Mouse (Mus musculus) induced T-regulatory cell, adult 2 months (primary cell): ENCODE results near the gene Ngp.
A peak's percentile ranks its signal among the peaks of the same experiment; 100 is the strongest.
"Not testable (repeated sequence)": the region's sequence is repeated elsewhere in the genome, so short reads cannot be mapped to it uniquely, and the experiment has no call there.

ENCODE experiments used
- DNase-seq: peaks from one replicate; pipeline ENCODE4 v3.0.0-alpha.2; 2012; ENCODE audit warnings: low read depth

The Ngp gene

GRCm38 (mm10) chr9:110419511-110420112, at the start of gene Ngp:
Ngp (plus strand) TSS chr9:110419747.
- no peak for DNase-seq

GRCm38 (mm10) chr9:110369860-110370259, 49.7 kb upstream of the Ngp start:
- no peak for DNase-seq

- no peak for DNase-seq
These were observed 45.7 kb upstream of the Ngp start for GRCm38 (mm10) chr9:110373871-110374270.

- no peak for DNase-seq
These were observed 43.9 kb upstream of the Ngp start for GRCm38 (mm10) chr9:110375668-110376067.

GRCm38 (mm10) chr9:110377655-110378054, 41.9 kb upstream of the Ngp start:
- DNase-seq, result not testable (repeated sequence)

GRCm38 (mm10) chr9:110379361-110379760, 40.2 kb upstream of the Ngp start:
- no peak for DNase-seq

GRCm38 (mm10) chr9:110380662-110381061, 38.9 kb upstream of the Ngp start:
- DNase-seq, result no peak

GRCm38 (mm10) chr9:110381292-110381691, 38.3 kb upstream of the Ngp start:
- no peak for DNase-seq

- no peak for DNase-seq
These were observed 35.1 kb upstream of the Ngp start for GRCm38 (mm10) chr9:110384369-110384929.

GRCm38 (mm10) chr9:110388011-110388410, 31.5 kb upstream of the Ngp start:
- DNase-seq, result no peak

- no peak for DNase-seq
These were observed 28.7 kb upstream of the Ngp start for GRCm38 (mm10) chr9:110390843-110391242.

GRCm38 (mm10) chr9:110393295-110393694, 26.3 kb upstream of the Ngp start:
- DNase-seq, result no peak

- DNase-seq, result no peak
These were observed 18.9 kb upstream of the Ngp start for GRCm38 (mm10) chr9:110400650-110401049.

- no peak for DNase-seq
These were observed 16.8 kb upstream of the Ngp start for GRCm38 (mm10) chr9:110402731-110403130.

GRCm38 (mm10) chr9:110403240-110403639, 16.3 kb upstream of the Ngp start:
- peak; percentile 30 for DNase-seq

GRCm38 (mm10) chr9:110407311-110408098, 12.0 kb upstream of the Ngp start:
- DNase-seq, result peak; percentile 71

GRCm38 (mm10) chr9:110408099-110408773, 11.3 kb upstream of the Ngp start, which contains the start of gene Ptpn23:
Ptpn23 (minus strand) TSS chr9:110408213.
- DNase-seq, result peak; percentile 98

- peak; percentile 93 for DNase-seq
These were observed 8.3 kb upstream of the Ngp start for GRCm38 (mm10) chr9:110410908-110411887.

- DNase-seq, result no peak
These were observed 6.6 kb upstream of the Ngp start for GRCm38 (mm10) chr9:110412926-110413325.

GRCm38 (mm10) chr9:110413785-110414184, 5.8 kb upstream of the Ngp start:
- no peak for DNase-seq

GRCm38 (mm10) chr9:110431241-110431640, 11.7 kb downstream of the Ngp start:
- DNase-seq, result no peak
